Mouse (Mus musculus): ENCODE results near the gene Mnt.

Gene Mnt

DNA sequence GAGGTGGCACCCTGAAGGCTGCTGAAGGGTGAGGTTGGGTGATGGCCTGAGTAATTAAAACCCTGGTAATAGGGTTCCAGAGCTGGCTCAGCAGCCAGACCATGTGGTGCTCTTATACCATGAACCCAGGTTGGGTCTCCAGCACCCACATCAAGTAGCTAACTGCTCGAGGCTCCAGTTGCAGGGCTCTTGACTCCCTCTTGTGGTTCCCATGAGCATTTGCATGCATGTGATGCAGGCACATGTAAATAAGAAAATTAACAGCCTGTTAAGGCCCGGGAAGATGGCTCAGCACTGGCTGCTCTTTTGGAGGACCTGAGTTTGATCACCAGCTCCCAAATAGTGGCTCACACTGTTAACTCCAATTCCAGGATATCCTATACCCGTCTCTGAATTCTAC, 15.1 kb downstream of the Mnt start:
- no peak for DNase-seq (ENCODE audit: low spot score)

DNA sequence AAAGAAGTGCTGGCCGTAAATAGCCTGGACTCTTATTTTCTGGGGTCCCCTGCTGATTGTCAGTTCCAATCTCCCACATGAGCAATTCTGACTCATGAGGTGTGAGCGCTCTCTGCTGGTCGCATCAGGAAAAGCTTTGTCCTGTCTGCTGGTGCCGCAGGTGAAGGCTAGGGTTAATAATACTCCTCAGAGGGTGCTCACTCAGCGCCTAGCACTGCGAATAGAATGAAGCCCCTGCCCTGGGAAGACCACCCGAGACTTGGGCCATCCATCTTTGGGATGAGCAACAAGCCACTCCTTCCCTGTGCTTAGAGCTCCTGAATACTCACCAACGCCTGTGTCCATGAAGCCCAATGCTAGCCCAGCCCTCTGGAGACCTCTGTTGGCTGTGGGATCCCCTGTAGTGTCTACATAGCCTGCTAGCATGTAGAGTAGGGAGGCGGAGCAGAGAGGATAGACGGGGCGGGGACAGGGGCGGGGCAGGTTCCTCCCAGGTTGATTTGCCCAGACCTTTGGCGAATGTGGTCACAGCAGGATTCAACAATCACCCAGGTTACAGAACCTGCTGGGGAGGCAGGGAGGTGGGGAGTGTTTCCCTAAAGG, 17.3 kb downstream of the Mnt start:
- DNase-seq (ENCODE audit: low spot score), result peak; percentile 82

- DNase-seq (ENCODE audit: low spot score), result no peak
Measured at GRCm38 (mm10) chr11:74850998-74851661, 20.4 kb downstream of the Mnt start.

GRCm38 (mm10) chr11:74857756-74858155, 27.0 kb downstream of the Mnt start:
- DNase-seq (ENCODE audit: low spot score), result no peak

- no peak for DNase-seq (ENCODE audit: low spot score)
Measured at GRCm38 (mm10) chr11:74862129-74862528, 31.4 kb downstream of the Mnt start.

GRCm38 (mm10) chr11:74863471-74863870, 32.8 kb downstream of the Mnt start:
- DNase-seq (ENCODE audit: low spot score), result no peak

DNA sequence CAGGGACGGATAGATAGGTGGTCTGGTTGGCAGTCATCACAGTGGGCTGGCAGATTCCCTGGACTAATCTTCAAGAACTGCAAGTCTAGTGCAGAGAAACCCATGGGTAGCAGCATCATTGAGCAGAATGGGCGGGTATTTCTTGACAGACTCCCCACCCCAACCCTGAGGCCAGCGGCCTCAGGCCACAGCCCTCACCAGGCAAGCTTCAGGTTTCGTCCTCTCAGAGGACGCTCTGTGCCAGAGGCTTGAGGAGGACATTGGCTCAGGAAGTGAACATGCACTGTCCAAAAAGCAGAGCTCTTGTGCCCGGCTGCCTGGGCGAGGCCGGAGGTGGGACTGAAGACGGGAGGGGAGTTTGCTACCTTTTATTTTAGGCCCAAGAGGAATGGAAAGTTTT, 33.7 kb downstream of the Mnt start:
- DNase-seq (ENCODE audit: low spot score), result no peak

DNA sequence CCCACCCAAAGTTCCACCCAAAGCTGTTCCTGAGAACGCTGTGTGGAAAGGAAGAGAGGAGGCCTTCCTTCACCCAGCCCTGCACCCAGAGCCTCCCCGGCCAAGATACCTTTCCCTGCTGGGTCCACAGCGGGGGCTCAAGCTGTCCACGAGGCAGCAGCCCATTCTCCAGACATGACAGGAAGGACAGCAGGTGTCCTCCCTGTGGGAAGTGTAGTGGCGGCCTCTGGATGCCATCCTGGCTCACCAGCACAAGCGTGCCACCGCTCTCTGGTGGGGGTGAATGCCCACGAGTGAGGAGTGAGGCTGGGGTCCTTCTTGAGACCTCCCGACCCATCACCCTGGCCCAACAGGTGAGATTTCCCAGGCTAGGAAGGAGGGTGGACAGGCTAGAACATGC, 34.5 kb downstream of the Mnt start:
- no peak for DNase-seq (ENCODE audit: low spot score)

DNA sequence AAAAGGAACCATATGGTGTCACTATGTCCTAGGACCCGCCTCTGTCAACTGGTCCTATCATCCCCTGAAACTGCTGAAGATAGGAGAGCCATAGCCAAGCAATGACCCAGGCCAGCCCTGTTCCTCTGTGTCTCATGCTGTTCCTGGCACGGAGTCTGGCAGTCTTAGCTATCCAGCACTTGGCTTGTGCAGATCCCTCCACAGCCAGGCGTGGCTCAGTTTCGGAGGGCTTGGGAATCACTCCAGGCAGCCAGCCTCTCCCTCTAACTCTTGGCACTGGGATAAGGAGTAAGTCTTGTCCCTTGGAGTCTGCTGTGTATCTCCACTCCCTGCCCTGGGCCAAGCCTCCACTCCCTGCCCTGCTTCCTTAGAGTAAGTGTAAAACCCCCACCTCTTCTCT, 35.9 kb downstream of the Mnt start:
- no peak for DNase-seq (ENCODE audit: low spot score)

- DNase-seq (ENCODE audit: low spot score), result no peak
Measured at GRCm38 (mm10) chr11:74867181-74867580, 36.5 kb downstream of the Mnt start.

GRCm38 (mm10) chr11:74868046-74868760, 37.5 kb downstream of the Mnt start:
- no peak for DNase-seq (ENCODE audit: low spot score)

DNA sequence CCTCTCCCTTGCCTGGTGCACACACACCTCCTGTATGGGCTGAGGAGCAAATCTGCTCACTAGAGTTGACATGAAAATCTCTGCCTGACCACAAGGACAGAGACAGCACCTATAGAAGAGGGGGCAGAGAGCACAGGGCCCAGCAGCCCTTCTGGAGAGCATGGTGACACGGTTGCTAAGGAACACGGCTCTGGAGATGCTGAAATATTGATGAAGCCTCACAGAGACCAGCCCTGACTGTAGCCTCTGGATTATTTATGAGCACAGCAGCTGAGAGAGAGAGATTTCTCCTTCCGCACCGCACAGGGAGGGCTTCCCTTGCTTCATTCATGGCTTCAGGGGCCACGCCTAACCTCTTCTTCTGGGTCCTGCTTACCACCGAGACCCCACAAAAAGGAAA, 38.9 kb downstream of the Mnt start:
- DNase-seq (ENCODE audit: low spot score), result no peak

- DNase-seq (ENCODE audit: low spot score), result no peak
Measured at GRCm38 (mm10) chr11:74870544-74870943, 39.8 kb downstream of the Mnt start.

GRCm38 (mm10) chr11:74870991-74871622, 40.4 kb downstream of the Mnt start:
- no peak for DNase-seq (ENCODE audit: low spot score)

GRCm38 (mm10) chr11:74874630-74875029, 43.9 kb downstream of the Mnt start:
- no peak for DNase-seq (ENCODE audit: low spot score)

DNA sequence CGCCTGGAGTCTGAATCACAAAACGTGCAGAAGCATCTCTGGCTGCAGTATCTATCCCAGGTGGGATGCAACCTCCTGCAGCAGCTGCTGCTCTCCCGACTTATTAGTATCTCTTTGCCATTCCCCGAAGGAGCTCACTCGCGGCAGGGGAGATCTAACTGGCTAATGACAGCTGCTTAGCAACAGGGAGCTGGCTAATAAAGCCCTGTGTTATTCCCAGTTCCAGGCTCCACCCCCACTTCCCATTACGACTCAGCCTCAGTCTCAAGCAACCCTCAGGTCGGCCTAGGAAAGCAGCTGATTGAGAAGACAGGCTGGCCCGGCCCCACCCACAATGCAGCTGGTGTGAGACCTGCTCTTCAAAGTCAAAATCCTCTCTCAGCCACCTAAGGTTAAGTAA, 46.1 kb downstream of the Mnt start:
- no peak for DNase-seq (ENCODE audit: low spot score)

- no peak for DNase-seq (ENCODE audit: low spot score)
Measured at GRCm38 (mm10) chr11:74880999-74881398, 50.3 kb downstream of the Mnt start.

GRCm38 (mm10) chr11:74881979-74882378, 51.3 kb downstream of the Mnt start:
- DNase-seq (ENCODE audit: low spot score), result no peak

DNA sequence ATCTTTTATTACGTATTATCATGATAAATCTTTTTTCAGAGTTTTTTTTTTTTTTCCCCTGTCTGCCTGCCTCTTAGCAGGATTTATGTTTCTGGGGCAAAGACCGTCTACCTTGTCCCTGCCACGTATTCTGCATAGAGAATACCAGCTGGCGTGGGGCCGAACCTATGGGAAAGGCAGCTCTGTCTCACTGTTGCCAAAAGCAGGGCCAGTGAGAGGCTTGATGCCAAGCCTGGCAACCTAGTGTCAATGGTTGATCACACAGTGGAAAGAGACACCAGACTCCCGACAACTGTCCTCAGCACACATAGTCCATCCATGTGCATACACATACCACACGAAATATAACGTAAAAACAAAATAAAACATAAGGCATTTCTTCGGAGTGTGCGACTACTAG, 52.4 kb downstream of the Mnt start:
- DNase-seq (ENCODE audit: low spot score), result no peak

- DNase-seq (ENCODE audit: low spot score), result no peak
Measured at GRCm38 (mm10) chr11:74894619-74895018, 63.9 kb downstream of the Mnt start.
